Mouse (Mus musculus): ENCODE results near the gene Ptprc.

Gene Ptprc

GRCm38 (mm10) chr1:138175494-138175893 lies at the start of gene Ptprc:
Gene Ptprc (minus strand): TSS chr1:138175708.
- no peak for DNase-seq (ENCODE audit: low spot score in 2 of 2)

GRCm38 (mm10) chr1:138214736-138215458 lies 39.4 kb upstream of the Ptprc start:
- DNase-seq (ENCODE audit: low spot score in 2 of 2), result no peak

GRCm38 (mm10) chr1:138210387-138211024 lies 35.0 kb upstream of the Ptprc start:
- no peak for DNase-seq (ENCODE audit: low spot score in 2 of 2)

- no peak for DNase-seq (ENCODE audit: low spot score in 2 of 2)
Measured at GRCm38 (mm10) chr1:138209751-138210150, 34.2 kb upstream of the Ptprc start.

- DNase-seq (ENCODE audit: low spot score in 2 of 2), result no peak
Measured at GRCm38 (mm10) chr1:138206041-138206440, 30.5 kb upstream of the Ptprc start.

GRCm38 (mm10) chr1:138191689-138192508 lies 16.4 kb upstream of the Ptprc start:
- DNase-seq (ENCODE audit: low spot score in 2 of 2), result peak; percentile 38 to 45

- DNase-seq (ENCODE audit: low spot score in 2 of 2), result no peak
Measured at GRCm38 (mm10) chr1:138188131-138188530, 12.6 kb upstream of the Ptprc start.

GRCm38 (mm10) chr1:138185904-138186303 lies 10.4 kb upstream of the Ptprc start:
- DNase-seq (ENCODE audit: low spot score in 2 of 2), result no peak

GRCm38 (mm10) chr1:138180081-138180480 lies 4.6 kb upstream of the Ptprc start:
- no peak for DNase-seq (ENCODE audit: low spot score in 2 of 2)

GRCm38 (mm10) chr1:138174705-138175492 lies 609 bp downstream of the Ptprc start:
- DNase-seq (ENCODE audit: low spot score in 2 of 2), result no peak

- DNase-seq (ENCODE audit: low spot score in 2 of 2), result no peak
Measured at GRCm38 (mm10) chr1:138174143-138174542, 1.4 kb downstream of the Ptprc start.

GRCm38 (mm10) chr1:138173669-138174068 lies 1.8 kb downstream of the Ptprc start:
- no peak for DNase-seq (ENCODE audit: low spot score in 2 of 2)

- no peak for DNase-seq (ENCODE audit: low spot score in 2 of 2)
Measured at GRCm38 (mm10) chr1:138172547-138172946, 3.0 kb downstream of the Ptprc start.

- DNase-seq (ENCODE audit: low spot score in 2 of 2), result no peak
Measured at GRCm38 (mm10) chr1:138172096-138172495, 3.4 kb downstream of the Ptprc start.

- no peak for DNase-seq (ENCODE audit: low spot score in 2 of 2)
Measured at GRCm38 (mm10) chr1:138166233-138166771, 9.2 kb downstream of the Ptprc start.

- no peak for DNase-seq (ENCODE audit: low spot score in 2 of 2)
Measured at GRCm38 (mm10) chr1:138162638-138163037, 12.9 kb downstream of the Ptprc start.

GRCm38 (mm10) chr1:138158921-138159320 lies 16.6 kb downstream of the Ptprc start:
- DNase-seq (ENCODE audit: low spot score in 2 of 2), result no peak

- no peak for DNase-seq (ENCODE audit: low spot score in 2 of 2)
Measured at GRCm38 (mm10) chr1:138158236-138158635, 17.3 kb downstream of the Ptprc start.

- DNase-seq (ENCODE audit: low spot score in 2 of 2), result no peak
Measured at GRCm38 (mm10) chr1:138157709-138158108, 17.8 kb downstream of the Ptprc start.

- DNase-seq (ENCODE audit: low spot score in 2 of 2), result no peak
Measured at GRCm38 (mm10) chr1:138157008-138157407, 18.5 kb downstream of the Ptprc start.

- DNase-seq (ENCODE audit: low spot score in 2 of 2), result no peak
Measured at GRCm38 (mm10) chr1:138154185-138154785, 21.2 kb downstream of the Ptprc start.

Data from spleen, postnatal 14 days (tissue).